Mouse (Mus musculus): ENCODE measurements around the gene Ccnyl1.

DNA sequence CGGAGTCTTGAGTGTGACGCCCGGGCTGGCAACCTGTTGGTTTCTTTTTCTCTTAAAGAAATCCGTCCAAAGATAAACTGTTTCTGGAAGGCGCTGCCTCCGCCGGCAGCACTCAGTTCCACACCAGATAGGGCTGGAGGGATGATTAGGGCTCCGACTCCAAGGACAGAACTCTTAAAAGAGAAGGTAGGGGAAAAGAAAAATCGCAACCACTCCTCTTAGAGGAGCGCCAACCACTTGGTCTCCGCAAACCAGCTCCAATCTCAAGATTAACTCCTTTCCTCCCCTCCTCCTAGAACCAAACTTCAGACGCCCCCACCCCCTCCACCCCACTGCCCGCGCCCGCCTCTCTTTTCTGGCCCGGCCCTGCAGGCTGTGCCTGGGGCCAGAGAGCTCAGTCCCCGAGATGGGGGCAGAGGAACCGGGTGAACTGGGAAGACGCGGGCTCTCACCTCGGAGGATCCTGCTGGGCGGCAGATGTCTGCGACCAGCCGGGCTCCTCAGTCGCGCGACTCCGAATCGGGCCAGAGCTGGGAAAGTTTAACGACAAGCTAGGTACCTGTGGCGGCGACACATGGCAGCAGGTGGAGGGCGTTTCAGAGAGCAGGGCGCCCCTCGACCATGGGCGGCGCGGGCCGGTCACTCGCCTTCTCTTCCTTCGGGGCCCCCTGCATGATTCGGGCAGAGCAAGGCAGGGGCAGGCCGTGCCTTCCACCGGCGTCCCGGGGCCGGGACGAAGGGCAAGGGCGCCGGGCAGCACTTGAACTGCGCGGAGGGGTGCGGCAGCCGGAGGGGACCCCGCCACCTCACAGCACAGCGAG is 46.6 kb downstream of the Ccnyl1 start:
- no peak for TF ChIP-seq POLR2A (IDR thresholded peaks at IDR 0.05; ENCODE audit: borderline replicate concordance, control insufficient read depth, low read depth, low read length)
- no peak for TF ChIP-seq CTCF (IDR thresholded peaks at IDR 0.05; ENCODE audit: control insufficient read depth, insufficient read depth, low read length)
